Mouse (Mus musculus) thymus, postnatal 36 days (tissue): ENCODE data around the gene Sgms1.

Experiments
- DNase-seq, 2 experiments: peaks; one replicate each; pipeline ENCODE4 v3.0.0; 2022; ENCODE audit warnings: mixed read lengths in 2 of 2

The Sgms1 gene

GRCm38 (mm10) chr19:32348955-32349654 is 40.4 kb downstream of the Sgms1 start:
- no peak for DNase-seq

GRCm38 (mm10) chr19:32347491-32347890 is 42.0 kb downstream of the Sgms1 start:
- no peak for DNase-seq

- DNase-seq, result no peak
Observed at GRCm38 (mm10) chr19:32346624-32347341, 42.7 kb downstream of the Sgms1 start.

- DNase-seq, result no peak
Observed at GRCm38 (mm10) chr19:32346176-32346575, 43.3 kb downstream of the Sgms1 start.

DNA sequence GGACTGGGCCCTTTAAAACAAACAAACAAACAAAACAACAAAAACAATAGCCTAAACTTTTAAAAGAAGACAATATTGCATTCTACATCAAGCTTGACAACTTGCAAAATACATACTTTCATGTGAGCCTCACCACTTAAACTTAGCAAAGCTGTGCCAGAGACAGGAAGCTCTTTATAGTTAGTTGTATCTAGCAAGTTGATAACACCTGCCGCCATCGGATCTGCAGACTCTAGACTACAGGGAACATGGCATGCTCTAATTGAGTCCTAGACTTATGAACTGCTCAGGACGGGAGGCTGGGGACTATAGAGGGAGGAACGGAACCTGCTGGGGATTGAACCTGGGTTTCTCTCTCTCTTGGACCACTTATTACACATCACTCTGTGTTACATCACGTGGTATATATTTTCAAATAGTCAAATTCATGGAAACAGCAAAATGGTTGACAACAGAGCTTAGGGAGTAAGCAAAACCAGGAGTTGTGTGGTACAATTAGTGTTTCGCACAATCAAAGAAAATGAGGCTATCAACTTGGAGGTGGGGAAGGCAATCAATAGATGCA is 44.3 kb downstream of the Sgms1 start:
- DNase-seq, result peak; percentile 13 to 26

DNA sequence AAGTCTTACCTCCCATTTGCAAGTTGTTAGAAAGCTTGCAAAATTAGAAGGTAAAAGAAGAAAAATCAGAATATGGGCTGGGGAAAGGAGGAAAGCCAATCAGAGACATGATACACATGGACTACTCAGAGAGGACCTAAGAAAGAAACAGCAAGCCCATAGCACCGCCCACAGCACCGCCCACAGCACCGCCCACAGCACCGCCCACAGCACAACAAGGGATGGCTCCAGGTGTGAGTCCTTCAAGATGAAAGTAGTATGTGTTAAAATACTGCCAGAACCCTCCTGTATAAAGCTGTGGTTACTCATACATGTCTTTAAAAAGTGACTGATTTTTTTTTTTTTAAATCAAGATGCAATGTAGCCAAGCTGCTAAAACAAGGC is 44.8 kb downstream of the Sgms1 start:
- peak; percentile 80 to 83 for DNase-seq

- no peak for DNase-seq
Observed at GRCm38 (mm10) chr19:32343937-32344737, 45.4 kb downstream of the Sgms1 start.

GRCm38 (mm10) chr19:32342436-32342835 is 47.1 kb downstream of the Sgms1 start:
- DNase-seq, result no peak

DNA sequence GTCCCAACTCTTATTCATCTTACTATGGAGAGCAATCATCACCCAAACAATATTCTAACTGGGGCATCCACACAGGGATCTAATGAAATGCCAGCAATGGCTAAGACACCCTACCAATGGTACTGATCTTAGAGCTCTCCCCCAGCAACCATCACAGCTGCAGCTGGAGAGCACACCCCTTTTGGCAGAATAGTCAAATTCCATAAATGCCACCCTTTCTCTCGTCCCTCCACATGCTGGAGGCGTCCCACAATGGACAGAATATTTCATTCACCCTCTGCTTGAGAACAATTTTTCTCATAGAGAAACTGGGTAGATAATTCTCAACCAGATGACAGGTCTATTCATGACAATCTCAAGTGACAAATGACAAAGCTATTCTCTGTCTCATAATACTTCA is 48.4 kb downstream of the Sgms1 start:
- no peak for DNase-seq

GRCm38 (mm10) chr19:32340168-32340567 is 49.3 kb downstream of the Sgms1 start:
- DNase-seq, result no peak

DNA sequence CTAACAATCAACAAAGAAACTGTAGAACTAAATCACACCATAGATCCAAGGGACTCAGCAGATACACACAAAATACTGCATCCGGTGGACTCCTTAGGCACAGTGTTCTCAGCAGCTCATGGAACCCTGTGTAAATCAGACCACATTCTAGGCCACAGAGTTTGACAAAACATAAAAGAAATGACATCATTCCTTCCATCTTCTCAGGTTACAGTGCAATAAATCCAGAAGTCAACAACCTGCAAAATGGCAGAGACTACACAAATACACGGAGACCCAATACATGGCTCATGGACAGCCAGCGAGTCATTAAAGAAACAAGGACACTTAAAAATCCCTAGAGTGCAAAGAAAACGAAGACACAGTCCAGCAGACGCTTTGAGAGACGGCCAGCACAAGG is 51.8 kb downstream of the Sgms1 start:
- DNase-seq, result no peak

DNA sequence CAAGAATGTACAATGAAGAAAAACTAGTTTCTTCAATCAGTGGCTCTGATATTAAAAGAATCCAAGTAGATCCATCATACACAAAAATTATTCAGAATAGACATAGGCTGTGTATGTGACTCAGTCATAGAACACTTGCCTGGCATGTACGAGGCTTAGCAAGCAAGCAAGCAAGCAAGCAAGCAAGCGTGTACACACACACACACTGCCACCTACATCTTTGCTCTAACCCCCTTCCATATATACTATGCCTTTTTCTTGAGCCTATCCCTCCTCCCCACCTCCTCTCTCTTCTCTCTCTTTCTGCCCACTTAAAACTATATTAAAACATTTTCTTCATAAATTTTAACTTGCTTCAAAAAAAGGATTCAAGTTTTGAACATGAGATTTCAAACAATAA is 54.8 kb downstream of the Sgms1 start:
- DNase-seq, result no peak

DNA sequence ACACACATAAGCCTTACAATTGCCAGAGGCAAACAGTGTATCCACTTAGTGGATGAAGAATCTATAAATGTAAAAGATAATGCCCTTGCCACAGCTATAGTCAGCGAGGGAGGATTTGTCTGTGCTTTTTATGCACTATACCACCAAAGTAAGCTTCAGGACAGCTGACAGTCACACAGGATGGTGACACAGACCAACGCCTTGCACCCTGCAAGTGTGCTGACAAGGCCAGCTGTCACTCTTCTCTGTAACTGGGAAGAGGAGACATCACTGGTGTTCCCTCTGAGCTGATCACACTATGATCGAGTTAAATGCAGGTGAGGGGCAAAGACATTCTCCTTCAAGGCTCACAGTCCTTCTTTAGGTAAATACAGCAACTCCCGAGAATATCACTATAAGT is 56.0 kb downstream of the Sgms1 start:
- no peak for DNase-seq

DNA sequence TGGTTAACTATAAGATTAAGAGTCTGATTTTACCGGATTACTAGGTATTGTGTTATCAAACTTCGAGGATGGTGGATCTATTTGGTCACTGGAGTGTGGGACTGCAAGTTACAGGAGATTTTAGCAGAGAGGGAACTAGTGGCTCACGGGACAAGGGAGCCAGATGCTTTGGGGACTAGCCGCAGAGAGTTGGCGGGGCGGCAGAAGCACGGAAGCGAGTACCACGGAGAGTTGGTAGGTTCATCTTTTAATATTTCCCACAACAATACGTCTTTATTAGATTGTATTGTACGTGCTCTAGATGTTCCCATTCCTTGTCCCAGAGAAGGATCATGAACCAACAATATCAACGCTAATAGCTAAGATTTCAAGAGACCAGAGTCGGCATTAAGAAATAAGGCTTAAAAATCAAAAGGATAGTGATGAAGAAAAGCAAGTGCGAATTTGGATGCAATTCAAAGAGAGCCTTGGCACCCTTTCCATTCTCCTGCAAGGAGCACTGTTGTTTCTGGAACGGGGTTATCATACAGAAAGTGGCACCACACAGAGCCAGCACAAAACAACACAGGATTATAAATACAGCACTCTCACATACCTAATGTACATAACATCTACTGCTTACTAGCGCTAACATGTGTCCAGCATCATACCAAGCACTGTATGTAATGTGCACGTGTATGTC is 56.6 kb downstream of the Sgms1 start:
- DNase-seq, result no peak

DNA sequence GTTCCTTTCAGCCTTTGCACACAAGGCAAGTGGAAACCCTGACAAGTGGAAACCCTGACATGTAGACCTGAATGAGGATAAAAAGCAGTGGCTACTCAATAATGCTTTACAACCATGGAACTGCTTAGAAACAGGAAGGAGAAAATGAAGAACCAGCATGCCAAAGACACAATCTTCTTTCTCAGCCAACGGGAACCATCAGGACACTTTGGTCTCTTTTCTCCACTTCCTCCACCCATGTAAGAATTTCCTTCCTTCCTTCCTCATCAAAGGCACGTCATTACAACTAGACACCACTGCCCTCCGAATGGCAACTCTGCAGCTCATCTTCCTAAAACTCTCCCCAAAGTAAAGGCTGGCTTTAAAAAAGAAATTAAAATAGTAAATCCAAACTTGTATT is 59.3 kb downstream of the Sgms1 start:
- DNase-seq, result no peak

GRCm38 (mm10) chr19:32329511-32329910 is 60.0 kb downstream of the Sgms1 start:
- DNase-seq, result no peak

GRCm38 (mm10) chr19:32328089-32328828 is 61.3 kb downstream of the Sgms1 start:
- DNase-seq, result peak in 1 of 2 experiments; percentile 33

DNA sequence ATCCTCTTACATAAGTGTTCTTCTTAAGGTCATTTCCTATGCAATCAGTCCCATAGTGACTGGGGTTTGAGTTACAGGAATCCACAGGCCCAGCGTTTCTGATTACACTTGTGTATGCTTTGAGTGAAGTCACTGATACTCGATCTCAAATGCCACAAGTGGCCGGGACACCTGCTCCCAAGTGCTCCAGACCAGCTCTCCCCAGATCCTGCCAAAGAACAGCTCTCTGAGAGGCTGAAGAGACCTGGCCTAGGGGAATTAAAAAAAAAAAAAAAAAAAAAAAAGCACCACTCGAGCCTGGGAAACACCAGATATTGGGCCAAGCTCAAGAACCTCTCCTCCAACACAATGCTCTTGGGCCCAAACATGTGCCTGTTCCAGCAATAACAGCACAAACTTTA is 62.9 kb downstream of the Sgms1 start:
- DNase-seq, result no peak

DNA sequence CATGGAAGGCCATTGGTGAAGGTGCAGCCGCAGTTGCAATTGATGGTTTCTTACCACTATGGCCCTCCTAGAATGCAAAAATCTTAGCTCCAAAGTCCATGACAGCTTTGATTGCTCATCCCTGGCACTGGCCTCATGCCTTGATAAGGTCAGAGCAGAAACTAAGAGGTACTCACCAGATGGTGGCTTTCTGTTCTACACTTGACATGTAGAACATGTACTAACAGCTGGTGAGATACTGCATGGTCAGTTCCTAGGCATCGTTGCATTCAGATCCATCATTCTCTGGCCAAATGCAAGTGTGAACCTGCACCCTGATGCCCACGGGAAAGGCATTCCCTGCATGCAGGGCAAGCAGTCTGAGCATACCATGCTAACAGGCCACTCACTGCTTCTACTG is 63.4 kb downstream of the Sgms1 start:
- no peak for DNase-seq

DNA sequence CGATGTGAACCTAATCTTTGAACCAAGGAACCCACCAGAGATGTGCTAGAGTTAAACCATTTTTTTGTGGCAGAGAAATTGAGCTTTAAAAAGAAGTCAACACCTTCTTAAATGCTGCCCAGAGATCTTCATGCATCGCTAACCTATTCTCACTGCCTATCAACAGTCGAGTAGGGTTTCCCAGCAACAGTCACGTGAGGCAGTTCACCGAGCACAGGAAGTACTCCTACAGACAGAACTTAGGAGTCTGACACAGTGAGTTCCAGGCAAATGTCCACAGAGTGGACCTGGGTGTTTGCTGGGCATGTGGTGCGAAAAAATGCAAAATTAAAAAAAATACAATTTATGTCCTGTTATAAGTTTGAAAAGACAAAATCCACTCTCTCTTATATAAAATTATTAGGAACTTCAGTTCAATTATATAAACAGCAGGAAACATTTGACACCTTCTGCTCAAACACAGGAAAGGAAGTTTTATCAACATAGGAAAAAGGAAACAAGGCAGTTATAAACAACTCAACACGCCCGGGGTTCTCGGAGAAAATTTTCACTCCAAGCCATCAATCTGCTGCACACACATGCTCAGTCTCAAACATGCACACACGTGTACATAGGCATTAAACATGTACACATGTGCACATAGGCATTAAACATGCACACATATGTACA is 64.3 kb downstream of the Sgms1 start:
- DNase-seq, result peak in 1 of 2 experiments; percentile 33

DNA sequence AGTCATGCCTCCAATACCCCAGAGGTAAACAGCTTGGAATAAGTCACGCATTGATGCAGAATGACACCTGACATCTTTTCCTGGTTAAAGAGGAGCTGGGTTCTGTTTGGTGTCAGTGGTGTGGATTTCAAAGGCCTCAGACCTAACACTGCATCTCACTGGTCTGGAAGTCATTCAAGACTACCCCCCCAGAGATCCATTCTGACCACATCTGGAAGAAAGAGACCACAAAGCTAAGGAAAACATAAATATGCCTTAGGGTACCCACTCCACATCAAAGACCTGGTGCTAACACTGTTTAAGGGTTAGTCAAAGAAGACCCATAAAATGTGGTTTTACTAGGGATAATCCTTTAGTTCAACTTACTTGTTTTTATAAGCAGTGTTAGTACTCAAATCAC is 65.0 kb downstream of the Sgms1 start:
- no peak for DNase-seq
